In the genomic region with DNA sequence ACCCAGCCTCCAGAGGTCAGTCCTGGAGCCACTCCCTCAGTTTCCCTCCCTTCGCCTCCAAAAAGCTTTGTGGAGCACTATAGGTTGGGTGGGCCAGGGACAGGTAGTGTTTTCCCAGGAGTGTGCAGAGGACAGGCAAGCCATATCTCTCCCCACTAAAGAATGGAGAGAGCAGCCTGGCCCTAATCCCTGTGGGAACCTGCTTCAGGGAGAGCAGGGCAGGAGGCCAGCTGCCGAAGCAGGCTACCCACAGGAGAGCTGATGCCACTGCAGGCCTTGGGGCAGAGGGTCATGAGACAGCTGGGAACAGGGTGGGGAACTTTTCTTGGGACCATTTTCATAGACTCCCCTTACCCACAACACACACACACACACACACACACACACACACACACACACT, we compare ENCODE assay signal across 15 mouse cellular contexts.
DNase-seq lines count a peak whose midpoint lies in the region; ATAC-seq and TF ChIP-seq lines count a peak whose summit lies in the region.
"Had no signal": no experiment of that assay in that cellular context is flagged by ENCODE, and none has a peak within 500 bp of the region (broad histone marks: within the 10 kb centered on the region; RNA-seq: fewer than 3 reads in every experiment).

No protein-coding gene starts in this region.

- no peaks in the 10 kb centered on the region for H3K4me1 ChIP-seq in forebrain, postnatal 0 days (ENCODE audit: insufficient read depth)
- peaks cover 12% of the 10 kb centered on the region for H3K4me1 ChIP-seq in forebrain, embryonic 13.5 days
- no peaks in the 10 kb centered on the region; the same call in none of the 2 replicates for H3K4me1 ChIP-seq in limb, embryonic 12.5 days (replicated peaks)
- peaks cover 13% of the 10 kb centered on the region for H3K4me1 ChIP-seq in limb, embryonic 10.5 days
- H3K4me1 ChIP-seq: embryonic facial prominence, embryonic 15.5 days; intestine, embryonic 15.5 days; neural tube, embryonic 15.5 days had no signal

- no peak overlapping the region for H3K4me2 ChIP-seq in forebrain, postnatal 0 days (ENCODE audit: low read depth)
- H3K4me2 ChIP-seq in forebrain, embryonic 13.5 days, result no peak overlapping the region
- H3K4me2 ChIP-seq in limb, embryonic 12.5 days, result no peak overlapping the region
- H3K4me2 ChIP-seq: embryonic facial prominence, embryonic 15.5 days; intestine, embryonic 15.5 days; limb, embryonic 13.5 days; neural tube, embryonic 15.5 days had no signal

- no peak overlapping the region for H3K9ac ChIP-seq in forebrain, postnatal 0 days
- H3K9ac ChIP-seq in forebrain, embryonic 13.5 days, result no peak overlapping the region
- no peak overlapping the region for H3K9ac ChIP-seq in limb, embryonic 12.5 days (replicated peaks)
- H3K9ac ChIP-seq: embryonic facial prominence, embryonic 15.5 days; intestine, embryonic 15.5 days; limb, embryonic 13.5 days; neural tube, embryonic 15.5 days had no signal

- intact Hi-C loops in left cerebral cortex, postnatal 10 days (cut with DNase I), result no loop called here

- TF ChIP-seq CTCF in forebrain, postnatal 0 days (IDR thresholded peaks at IDR 0.05; ENCODE audit: low read depth), result no peak

- H3K9me3 ChIP-seq in forebrain, postnatal 0 days (ENCODE audit: low read length), result no peaks in the 10 kb centered on the region
- no peaks in the 10 kb centered on the region for H3K9me3 ChIP-seq in forebrain, embryonic 13.5 days (replicated peaks)
- H3K9me3 ChIP-seq in limb, embryonic 12.5 days, result no peaks in the 10 kb centered on the region
- H3K9me3 ChIP-seq in limb, embryonic 10.5 days (replicated peaks), result no peaks in the 10 kb centered on the region
- H3K9me3 ChIP-seq: embryonic facial prominence, embryonic 15.5 days; G1E; intestine, embryonic 15.5 days; limb, embryonic 13.5 days; neural tube, embryonic 15.5 days had no signal

- no peaks in the 10 kb centered on the region for H3K27me3 ChIP-seq in forebrain, postnatal 0 days (ENCODE audit: insufficient read depth, low read length)
- H3K27me3 ChIP-seq in forebrain, embryonic 13.5 days, result no peaks in the 10 kb centered on the region
- H3K27me3 ChIP-seq in limb, embryonic 12.5 days, result peaks cover 1% of the 10 kb centered on the region; the same call in 1 of the 2 replicates
- H3K27me3 ChIP-seq in limb, embryonic 10.5 days (ENCODE audit: low read depth, poor library complexity, severe bottlenecking), result peaks cover 6% of the 10 kb centered on the region; the same call in 1 of the 2 replicates
- H3K27me3 ChIP-seq: embryonic facial prominence, embryonic 15.5 days; intestine, embryonic 15.5 days; neural tube, embryonic 15.5 days had no signal

- no peak overlapping the region for H3K27ac ChIP-seq in forebrain, postnatal 0 days (ENCODE audit: low read depth, low read length)
- no peak overlapping the region for H3K27ac ChIP-seq in forebrain, embryonic 13.5 days
- no peak overlapping the region for H3K27ac ChIP-seq in limb, embryonic 12.5 days
- H3K27ac ChIP-seq in limb, embryonic 10.5 days, result no peak overlapping the region
- H3K27ac ChIP-seq: embryonic facial prominence, embryonic 15.5 days; intestine, embryonic 15.5 days; limb, embryonic 13.5 days; neural tube, embryonic 15.5 days; stomach, postnatal 0 days had no signal

- no peak for DNase-seq in forebrain, postnatal 0 days
- no peak for DNase-seq in limb, embryonic 10.5 days (ENCODE audit: low spot score)
- DNase-seq in kidney, adult 9 months, result peak; percentile 27
- DNase-seq in retina, postnatal 1 day, result peak; percentile 59
- no peak for DNase-seq in left cerebral cortex, postnatal 10 days (ENCODE audit: extremely low spot score in 1 of 2, low spot score in 2 of 2)
- DNase-seq: cerebellum, adult 11-12 months; right cerebral cortex, adult 18-20 months had no signal

- H3K4me3 ChIP-seq in forebrain, postnatal 0 days (ENCODE audit: low read depth, low read length), result no peak overlapping the region
- no peak overlapping the region for H3K4me3 ChIP-seq in forebrain, embryonic 13.5 days
- H3K4me3 ChIP-seq in limb, embryonic 12.5 days (replicated peaks), result no peak overlapping the region
- H3K4me3 ChIP-seq in limb, embryonic 10.5 days, result no peak overlapping the region
- H3K4me3 ChIP-seq: embryonic facial prominence, embryonic 15.5 days; intestine, embryonic 15.5 days; limb, embryonic 13.5 days; neural tube, embryonic 15.5 days had no signal

- WGBS in forebrain, postnatal 0 days, result 56% methylated on average over 2 of the region's 2 CpGs
- 42% methylated on average over 2 of the region's 2 CpGs for WGBS in forebrain, embryonic 13.5 days
- WGBS in limb, embryonic 12.5 days, result 71% methylated on average over 2 of the region's 2 CpGs
- WGBS in limb, embryonic 10.5 days, result 63% methylated on average over 2 of the region's 2 CpGs

- no peaks in the 10 kb centered on the region for H3K36me3 ChIP-seq in forebrain, postnatal 0 days (ENCODE audit: insufficient read depth)
- H3K36me3 ChIP-seq in forebrain, embryonic 13.5 days (ENCODE audit: poor library complexity, severe bottlenecking), result no peaks in the 10 kb centered on the region
- no peaks in the 10 kb centered on the region for H3K36me3 ChIP-seq in limb, embryonic 12.5 days
- no peaks in the 10 kb centered on the region for H3K36me3 ChIP-seq in limb, embryonic 10.5 days
- H3K36me3 ChIP-seq: embryonic facial prominence, embryonic 15.5 days; G1E; intestine, embryonic 15.5 days; limb, embryonic 13.5 days; neural tube, embryonic 15.5 days had no signal

- ATAC-seq in forebrain, postnatal 0 days, result 0 out of 2 replicates have a peak, but pooled peaks have one; percentile 6
- no peak for ATAC-seq in forebrain, embryonic 13.5 days
- peak; percentile 42; the same call in 1 of the 2 replicates for ATAC-seq in limb, embryonic 12.5 days (ENCODE audit: insufficient number of reproducible peaks, insufficient read depth, low FRiP score, low TSS enrichment, low read depth)
- ATAC-seq: intestine, embryonic 15.5 days had no signal

Comparison
In these comparisons a context has a peak if more than half of its experiments do, and no peak if none do; other contexts are left out.
1. DNase-seq: peak in kidney, adult 9 months (single experiment) and retina, postnatal 1 day (single experiment); none in forebrain, postnatal 0 days (single experiment), limb, embryonic 10.5 days (single experiment) and left cerebral cortex, postnatal 10 days (0 of 2).